ENCODE assay signal across 8 mouse cellular contexts in the genomic region with DNA sequence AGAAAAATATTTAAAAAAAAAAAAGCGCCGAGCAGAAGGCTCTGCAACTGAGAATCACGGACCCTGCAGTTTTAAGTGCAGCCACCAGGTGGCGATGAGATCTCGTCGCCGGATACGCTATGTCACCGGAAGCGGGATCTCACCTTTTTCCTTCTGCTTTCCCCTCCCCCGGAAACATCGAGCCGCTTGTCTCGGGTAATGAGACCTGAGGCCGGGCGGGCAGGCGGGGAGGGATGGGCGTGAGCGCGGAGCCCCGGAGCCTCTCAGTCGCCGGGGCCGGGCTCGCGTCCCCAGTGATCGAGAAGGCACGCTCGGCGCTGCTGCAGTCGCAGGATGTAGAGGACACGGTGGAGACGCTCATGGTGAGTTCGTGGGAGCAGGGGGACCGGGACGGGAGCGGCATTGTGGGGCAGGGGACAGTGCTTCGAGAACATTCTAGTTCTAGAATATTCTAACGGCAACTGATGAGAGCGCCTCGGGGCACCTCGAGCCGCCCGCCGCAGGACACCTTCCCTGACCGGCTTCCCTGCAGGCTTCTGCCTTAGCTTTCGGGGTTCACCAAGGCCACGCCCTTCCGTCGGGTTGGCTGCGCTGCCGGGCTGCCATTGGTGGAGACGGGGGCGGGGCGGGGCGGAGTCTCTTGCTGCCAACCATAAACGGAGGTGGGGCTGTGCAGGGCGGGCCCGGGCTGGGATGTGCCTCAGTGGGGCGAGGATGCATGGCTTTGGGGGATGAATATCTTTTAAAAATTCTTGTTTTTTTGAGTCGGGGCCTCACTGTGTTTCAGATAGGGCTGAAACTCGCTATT. TPM values are rescaled to one million over a fixed set of nuclear protein-coding genes. Genes with fewer than 3 reads are reported as not detected.
DNase-seq lines count a peak whose midpoint lies in the region; ATAC-seq and TF ChIP-seq lines count a peak whose summit lies in the region.

TSS of gene Slc25a38 (plus strand) at position 164 of the 808 bp plus-strand sequence.

- H3K4me2 ChIP-seq in lung, postnatal 0 days (replicated peaks; ENCODE audit: low read depth, low read length): peak within 1 kb of the TSS; percentile 60

- ATAC-seq in frontal cortex, adult (ENCODE audit: low TSS enrichment): peak; percentile 97
- ATAC-seq in lung, postnatal 0 days: peak; percentile 98

- no peaks in the 10 kb centered on the region for H3K36me3 ChIP-seq in hindbrain, embryonic 10.5 days
- H3K36me3 ChIP-seq in lung, postnatal 0 days (ENCODE audit: insufficient read depth, low read length): no peaks in the 10 kb centered on the region

- peaks cover 13% of the 10 kb centered on the region for H3K4me1 ChIP-seq in hindbrain, embryonic 10.5 days (replicated peaks)
- H3K4me1 ChIP-seq in lung, postnatal 0 days (ENCODE audit: insufficient read depth, low read depth, low read length): no peaks in the 10 kb centered on the region

- TF ChIP-seq CTCF in lung, postnatal 0 days (IDR thresholded peaks at IDR 0.05): peak; percentile 83

- peak; percentile 21; the same call in 1 of the 2 replicates for TF ChIP-seq EP300 in lung, postnatal 0 days (IDR thresholded peaks at IDR 0.05)

- peak within 1 kb of the TSS; percentile 74 for H3K9ac ChIP-seq in lung, postnatal 0 days (replicated peaks; ENCODE audit: low read depth)

- H3K9me3 ChIP-seq in hindbrain, embryonic 10.5 days: no peaks in the 10 kb centered on the region
- no peaks in the 10 kb centered on the region for H3K9me3 ChIP-seq in lung, postnatal 0 days (ENCODE audit: low read length)

- peak within 1 kb of the TSS; percentile 94 for H3K27ac ChIP-seq in hindbrain, embryonic 10.5 days
- peak within 1 kb of the TSS; percentile 98 for H3K27ac ChIP-seq in lung, postnatal 0 days (ENCODE audit: low read length)

- H3K4me3 ChIP-seq in hindbrain, embryonic 10.5 days: peak within 1 kb of the TSS; percentile 86
- H3K4me3 ChIP-seq in lung, postnatal 0 days (ENCODE audit: low read depth, low read length): peak within 1 kb of the TSS; percentile 79

- WGBS in hindbrain, embryonic 10.5 days: 1% methylated on average over 62 of the region's 62 CpGs
- WGBS in lung, postnatal 0 days: under 1% methylated on average over 58 of the region's 62 CpGs

- H3K27me3 ChIP-seq in hindbrain, embryonic 10.5 days (ENCODE audit: insufficient read depth, poor library complexity, severe bottlenecking): no peaks in the 10 kb centered on the region
- no peaks in the 10 kb centered on the region for H3K27me3 ChIP-seq in lung, postnatal 0 days (replicated peaks; ENCODE audit: insufficient read depth, low read length)

- peak; percentile 81 for DNase-seq in MEL-GATA-1-ER (ENCODE audit: extremely low read depth, low read depth)
- peak; percentile 94 for DNase-seq in cerebellum, adult 8-10 months
- DNase-seq in hindbrain, embryonic 10.5 days (ENCODE audit: low spot score): peak; percentile 94
- peak; percentile 98 for DNase-seq in layer of hippocampus, adult 9-11 months
- DNase-seq in lung, postnatal 0 days (ENCODE audit: low spot score): peak; percentile 97
- DNase-seq in ovary, postnatal 14 days (ENCODE audit: low spot score): peak; percentile 86
- peak; percentile 97 for DNase-seq in thymus, postnatal 14 days

RNA-seq across cellular contexts. Expression of gene Slc25a38, which starts in this region (rescaled TPM):
- 41.6 and 43.5 TPM in 2 replicates for polyA plus RNA-seq in hindbrain, embryonic 10.5 days (2016; fragmentation: Nextera tagmentation; extraction: Ambion mirVana)
- polyA plus RNA-seq in lung, postnatal 0 days (2015; fragmentation: Nextera tagmentation; extraction: Ambion mirVana): 20.0 and 20.9 TPM in 2 replicates

Comparison
In these comparisons a context has a peak if more than half of its experiments do, and no peak if none do; other contexts are left out.
1. Peak in every context shown above with its lines: DNase-seq, ATAC-seq, H3K4me3 ChIP-seq and H3K27ac ChIP-seq.